Mouse (Mus musculus) monocyte, adult 5-6 weeks (primary cell): ENCODE results near the gene Sfmbt2. TPM values are rescaled to one million over a fixed set of nuclear protein-coding genes. Genes with fewer than 3 reads are reported as not detected.

Experiments
- ATAC-seq: fragments of 153-309, 156-312 bp; replicated peaks from 2 replicates; pipeline ENCODE4 v1.8.0; 2017; ENCODE audit warnings: mild to moderate bottlenecking; ENCODE audit not compliant: low TSS enrichment, insufficient number of reproducible peaks, severe bottlenecking, poor library complexity, low FRiP score
- total RNA-seq: library from RNA; stranded (forward); fragments of 200-1000, 200-491, 200-594 nt; gene quantifications from 3 replicates; pipeline ENCODE4 v1.2.3, GENCODE M21; 2017

The Sfmbt2 gene
- total RNA-seq, 1 experiment from 2014 or later: not detected

DNA sequence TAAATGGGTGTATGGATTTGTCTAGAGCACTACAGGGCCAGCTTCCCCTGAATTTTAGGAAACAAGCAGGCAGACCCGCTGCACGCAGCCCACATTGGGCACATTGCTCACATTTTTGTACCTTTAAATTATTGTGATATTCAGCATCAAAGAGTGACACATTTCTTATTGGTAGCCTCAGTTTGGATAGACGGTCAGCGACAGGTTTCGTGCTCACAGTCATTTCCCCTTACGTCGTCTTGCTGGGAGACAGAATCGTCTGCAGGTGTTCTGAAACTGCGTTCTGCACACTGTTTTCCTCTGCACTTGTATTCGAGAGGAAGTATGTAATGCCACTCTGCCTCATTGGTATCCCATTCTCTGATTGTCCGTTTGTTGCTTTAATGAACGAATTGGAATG, 88.0 kb downstream of the Sfmbt2 start:
- ATAC-seq: no peak

DNA sequence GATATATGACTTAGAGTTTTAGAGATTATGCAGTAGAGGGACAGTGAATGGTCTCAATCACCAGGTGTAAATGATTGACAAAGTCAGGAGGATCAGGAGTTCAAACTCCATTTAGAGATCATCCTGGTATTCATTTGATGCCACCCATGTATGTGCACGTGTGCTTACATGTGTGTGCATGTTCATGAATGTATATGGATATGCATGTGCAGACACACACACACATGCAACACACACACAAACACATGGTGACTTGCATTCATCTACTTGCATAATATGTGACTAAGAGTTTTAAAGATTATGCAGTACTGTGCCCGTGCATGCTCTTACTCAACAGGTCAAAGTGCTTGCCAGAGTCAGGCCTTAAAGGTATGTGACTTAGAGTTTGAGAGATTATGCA, 146.2 kb downstream of the Sfmbt2 start:
- no peak for ATAC-seq

DNA sequence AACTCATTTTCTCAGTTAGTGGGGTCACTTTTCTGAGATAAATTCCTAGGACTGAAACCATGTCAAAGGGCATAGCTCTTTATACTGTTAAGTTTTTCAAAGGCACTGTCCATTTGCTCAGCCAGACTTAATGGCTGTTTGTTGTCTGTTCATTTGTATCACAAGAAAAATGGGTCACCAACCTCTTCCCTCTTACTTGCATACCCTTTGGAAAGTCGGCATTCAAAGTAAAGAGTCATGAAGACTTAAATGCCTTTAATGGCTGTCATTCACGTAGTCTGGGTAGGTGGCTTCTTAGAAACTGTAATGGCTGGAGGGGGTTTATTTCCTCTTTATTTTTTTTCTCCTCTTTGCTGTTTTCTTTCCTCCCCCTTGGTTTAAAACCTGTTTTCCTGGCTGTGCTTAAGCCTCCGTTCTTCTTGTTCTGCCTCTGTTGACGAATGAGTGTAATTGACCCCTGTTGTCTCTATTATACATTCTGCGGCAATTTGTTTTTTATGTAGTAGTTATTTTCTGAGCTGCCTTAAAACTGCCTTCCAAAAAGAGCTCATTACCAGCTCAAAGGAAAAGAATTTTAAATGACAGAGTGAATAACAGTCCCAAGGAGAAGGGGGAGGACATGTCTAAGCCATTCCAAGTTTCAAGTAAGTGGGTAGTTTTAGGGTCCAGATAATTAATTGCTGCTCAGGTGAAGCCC, 151.6 kb downstream of the Sfmbt2 start:
- no peak for ATAC-seq

DNA sequence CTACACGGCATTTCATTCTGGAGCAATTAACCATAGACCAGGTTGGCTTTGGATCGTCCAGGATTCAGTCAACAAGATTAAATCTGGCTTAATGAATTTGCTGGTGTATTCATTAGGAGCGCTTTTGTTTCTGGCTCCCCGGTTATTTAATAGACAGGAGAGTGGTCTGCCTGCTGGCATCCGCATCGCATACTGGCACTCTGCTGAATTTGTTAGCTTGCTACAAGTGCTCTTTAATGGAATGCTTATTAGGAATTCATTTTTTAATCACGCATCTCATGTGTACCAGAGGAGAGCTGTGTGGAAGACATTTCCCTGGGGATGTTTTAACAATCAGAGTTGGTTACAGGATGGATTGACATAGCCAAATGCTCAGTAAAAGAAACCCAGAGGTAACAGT, 155.3 kb downstream of the Sfmbt2 start:
- ATAC-seq: no peak

DNA sequence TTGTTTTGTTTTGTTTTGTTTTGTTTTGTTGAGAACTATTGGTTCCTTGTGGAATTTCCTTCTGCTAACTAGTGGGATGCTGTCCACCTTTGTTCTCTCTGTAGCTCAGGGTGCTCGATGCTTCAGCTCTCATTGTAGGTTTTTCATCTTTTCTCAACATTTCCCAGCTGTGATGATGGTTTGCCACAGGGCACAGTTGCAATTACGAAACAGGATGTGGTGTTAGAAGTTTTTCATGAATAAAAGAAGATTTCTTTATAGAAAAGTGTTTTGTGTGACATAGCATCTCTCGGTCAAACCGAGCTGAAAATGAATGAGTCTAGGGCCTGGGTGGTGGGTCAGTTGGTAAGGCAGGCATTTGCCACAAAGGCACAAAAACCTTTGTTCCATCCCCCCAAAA, 171.5 kb downstream of the Sfmbt2 start:
- ATAC-seq: no peak

DNA sequence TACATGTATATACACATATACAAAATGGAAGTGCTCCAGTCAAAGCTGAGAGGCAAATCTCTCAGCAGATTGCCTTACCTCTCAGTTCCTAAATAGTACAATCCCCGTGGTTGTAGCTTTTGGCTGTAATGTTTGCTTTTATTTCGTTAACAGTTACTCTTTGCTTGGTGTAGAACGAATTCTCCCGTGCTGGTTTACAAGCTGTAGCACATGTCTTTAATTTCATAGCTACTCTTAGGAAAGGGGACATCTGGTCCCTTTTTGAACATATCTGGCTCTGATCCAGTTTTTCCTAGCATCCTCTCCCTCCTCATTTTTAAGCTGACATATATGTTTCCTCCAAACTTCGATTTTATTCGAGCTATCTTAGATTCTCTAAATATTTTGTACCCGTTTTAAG, 172.1 kb downstream of the Sfmbt2 start:
- no peak for ATAC-seq

DNA sequence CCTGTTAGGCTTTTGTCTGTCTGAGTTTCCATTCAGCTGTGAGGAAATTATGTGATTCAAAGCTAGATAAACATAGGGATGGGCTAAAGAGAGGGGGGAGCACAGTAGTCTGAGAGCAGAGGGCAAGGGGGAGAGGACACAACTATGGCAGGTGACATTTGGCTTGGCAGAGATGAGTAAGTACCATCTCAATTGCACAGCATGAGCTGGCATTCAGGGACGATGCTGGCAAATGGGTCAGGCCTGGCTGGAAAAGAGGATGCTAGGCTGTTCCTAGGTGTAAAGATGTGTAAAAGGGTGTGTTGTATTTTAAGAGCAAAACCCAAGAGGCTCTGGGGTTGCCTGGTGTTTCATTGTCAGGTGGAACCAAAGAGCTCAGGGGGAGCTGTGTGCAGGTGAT, 188.5 kb downstream of the Sfmbt2 start:
- ATAC-seq: no peak

DNA sequence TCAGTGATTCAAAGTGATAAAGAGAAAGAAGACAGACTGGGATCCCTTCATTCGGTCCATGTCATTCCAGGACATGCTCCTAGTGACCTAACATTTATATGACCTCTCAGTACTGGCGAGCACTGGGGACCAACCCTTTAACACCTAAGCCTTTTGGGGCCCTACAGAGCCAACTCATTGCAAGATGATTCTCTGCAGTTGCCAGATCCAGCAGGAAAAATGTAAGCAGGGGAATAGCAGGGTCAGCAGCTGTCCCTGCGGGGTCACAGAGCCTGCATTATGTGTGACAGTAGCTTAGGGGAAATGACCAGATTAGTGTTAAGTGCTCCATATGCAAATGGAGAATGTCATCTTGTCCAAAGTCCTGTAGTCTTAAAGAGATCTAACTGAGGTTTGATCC, 195.2 kb downstream of the Sfmbt2 start:
- no peak for ATAC-seq

DNA sequence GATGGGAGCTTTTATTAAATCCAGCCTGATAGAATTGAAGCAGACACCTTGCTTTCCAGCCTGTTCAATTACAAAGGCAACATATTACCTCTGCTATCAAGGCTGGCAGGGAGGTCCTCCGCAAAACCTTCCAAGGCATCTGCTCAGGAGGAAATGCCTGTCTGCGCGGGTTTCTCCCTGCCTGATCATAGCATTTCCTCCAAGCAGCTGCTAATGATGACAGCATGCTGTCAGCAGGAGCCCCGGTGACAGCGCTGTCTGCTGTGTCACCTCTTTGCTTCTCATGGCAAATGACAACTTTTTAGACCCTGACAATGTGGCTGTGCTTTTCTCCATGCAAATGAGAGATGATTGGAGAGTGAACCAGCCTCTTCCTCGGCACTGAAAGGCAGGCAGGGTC, 199.1 kb downstream of the Sfmbt2 start:
- ATAC-seq: no peak

DNA sequence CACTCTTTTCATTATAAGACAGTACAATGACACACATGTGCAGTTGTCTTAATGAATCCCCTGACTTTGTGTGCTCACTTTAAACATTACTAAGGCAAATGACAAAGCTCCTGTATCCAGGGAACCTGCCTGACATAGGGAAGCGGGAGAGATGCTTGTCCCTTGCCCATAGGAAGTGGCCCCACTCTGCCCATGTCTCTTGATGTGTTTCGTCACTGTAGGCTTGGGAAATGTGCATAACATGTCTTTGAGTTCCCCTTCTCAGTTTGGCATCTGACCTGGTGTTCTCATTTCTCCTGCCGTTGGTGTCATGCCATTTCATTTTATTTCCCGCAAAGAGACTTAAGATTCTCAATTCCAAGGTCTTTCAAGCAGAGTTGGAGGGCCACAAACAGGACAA, 202.0 kb downstream of the Sfmbt2 start:
- no peak for ATAC-seq

DNA sequence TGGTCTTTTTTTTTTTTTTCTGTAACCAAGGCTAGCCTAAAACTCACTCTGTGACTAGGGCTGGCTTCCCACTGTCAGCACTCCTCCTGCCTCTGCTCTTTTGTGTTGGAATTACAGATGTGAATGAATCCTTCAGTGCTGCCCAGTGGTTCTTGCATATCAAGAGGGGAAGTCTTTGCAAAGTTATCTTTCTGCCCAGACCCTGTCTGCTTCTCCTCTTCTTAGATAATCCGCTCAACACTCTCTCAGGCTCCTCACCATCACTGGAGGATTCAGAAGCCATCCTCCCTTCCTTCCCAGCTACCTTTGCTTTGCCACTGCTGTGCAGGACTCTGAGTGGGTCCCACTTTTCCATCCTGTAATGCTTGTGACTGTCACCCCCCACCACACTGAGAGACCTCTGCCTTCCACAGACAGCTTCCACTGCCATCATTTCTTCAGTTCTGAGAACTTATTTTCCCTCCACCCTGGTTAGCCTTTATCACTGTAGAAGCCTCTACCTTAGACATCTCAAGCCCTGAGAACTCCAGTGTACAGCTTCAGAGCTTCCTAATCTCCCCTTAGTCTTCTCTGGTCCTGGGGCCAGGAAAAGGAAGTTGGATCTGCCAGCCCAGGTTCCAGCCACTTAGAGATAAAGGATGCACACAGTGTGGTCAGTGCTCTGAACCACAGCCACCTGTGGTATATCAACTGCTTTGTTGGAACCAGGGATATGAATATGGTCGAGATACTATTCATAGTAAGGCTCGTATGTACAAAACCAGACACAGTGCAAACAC, 205.8 kb downstream of the Sfmbt2 start:
- ATAC-seq: no peak

DNA sequence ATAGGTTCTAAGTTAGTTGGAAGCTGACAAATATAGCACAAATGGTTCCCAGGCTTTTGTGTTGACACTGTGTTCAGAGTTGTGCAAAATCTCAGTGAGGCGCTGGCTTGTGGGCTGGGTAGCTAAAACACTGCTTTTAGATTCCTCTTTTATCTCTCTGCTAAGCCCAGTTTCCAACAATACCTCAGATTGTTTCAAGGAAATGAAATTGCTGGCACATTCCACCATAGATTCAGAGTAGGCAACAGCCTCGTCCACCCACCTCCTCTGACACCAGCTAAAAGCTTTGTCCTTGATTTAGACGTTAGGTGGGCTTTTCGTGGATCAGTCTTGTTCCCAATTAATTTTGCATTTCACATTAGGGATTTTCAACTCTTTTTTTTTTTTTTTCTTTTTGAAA, 212.4 kb downstream of the Sfmbt2 start:
- ATAC-seq: no peak

DNA sequence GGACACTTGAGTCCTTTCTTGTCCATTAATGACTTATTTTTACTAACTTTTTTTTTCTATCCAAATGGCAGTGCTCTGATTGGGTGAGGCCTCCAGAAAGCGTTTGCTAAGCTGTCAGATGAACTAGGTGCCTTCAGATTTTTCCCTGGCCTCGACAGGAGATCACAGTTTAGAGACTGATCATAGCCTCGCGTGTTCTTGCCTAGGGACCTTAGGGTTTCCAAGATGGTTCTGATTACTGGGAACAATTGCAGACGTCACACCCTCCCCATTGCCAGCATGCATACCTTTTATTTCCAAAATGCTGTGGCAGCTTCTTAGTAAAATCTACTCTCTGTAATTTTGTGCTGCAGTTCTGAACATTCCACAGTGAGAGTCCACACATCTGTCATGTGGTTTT, 212.8 kb downstream of the Sfmbt2 start:
- ATAC-seq: no peak

DNA sequence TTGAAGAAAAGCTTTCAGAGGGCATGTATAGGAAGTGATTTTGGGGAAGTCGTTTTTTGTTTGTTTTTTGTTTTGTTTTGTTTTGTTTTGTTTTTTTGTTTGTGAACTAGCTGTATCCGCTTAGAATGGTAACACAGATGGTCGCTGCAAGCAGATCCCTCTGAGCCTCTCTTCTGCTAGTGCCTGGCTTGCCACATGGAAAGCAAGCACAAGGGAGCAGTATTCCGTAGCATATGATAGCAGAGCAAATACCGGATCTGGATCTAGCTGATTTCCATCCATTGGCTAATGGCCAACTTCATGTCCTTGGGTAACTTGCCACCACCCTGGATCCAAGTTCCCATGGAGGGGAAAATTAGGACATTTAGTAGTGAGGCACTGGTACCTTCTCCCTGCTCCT, 221.0 kb downstream of the Sfmbt2 start:
- ATAC-seq: no peak

DNA sequence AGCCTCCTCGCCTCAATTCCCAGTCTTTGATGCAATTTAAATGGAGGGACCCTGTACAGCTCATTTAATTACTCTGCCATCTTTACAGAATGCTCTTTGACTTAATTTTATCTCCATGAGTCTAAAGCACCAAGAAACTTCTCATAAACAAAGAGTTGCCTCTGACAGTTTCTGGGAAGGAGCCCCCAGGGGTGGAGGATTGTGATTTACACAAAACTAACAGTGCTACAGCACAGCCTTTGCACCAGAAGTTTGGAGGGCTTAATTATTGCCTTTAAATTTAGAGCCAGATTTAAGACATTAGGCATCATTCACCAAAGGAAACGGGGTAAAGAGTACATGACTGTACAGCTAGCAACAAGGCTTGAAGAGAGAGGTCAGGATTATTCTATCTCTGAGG, 245.2 kb downstream of the Sfmbt2 start:
- no peak for ATAC-seq

Other genes starting within 250 kb of the Sfmbt2 start
- not detected in 3 replicates for gene Itih2, start 239.1 kb upstream of the Sfmbt2 start, total RNA-seq
- gene Itih5, start 216.9 kb upstream of the Sfmbt2 start, total RNA-seq: 1.7 to 10.9 TPM (median 3.0 TPM) in 3 replicates